In genomic region chr9:62722716-62723115, GRCm38 (mm10) we compare ENCODE assay signal across 17 mouse cellular contexts. TPM values are rescaled to one million over a fixed set of nuclear protein-coding genes. Genes with fewer than 3 reads are reported as not detected.
A peak's percentile ranks its signal among the peaks of the same experiment; 100 is the strongest.
DNase-seq lines count a peak whose midpoint lies in the region; ATAC-seq lines count a peak whose summit lies in the region.
"Had no signal": no experiment of that assay in that cellular context is flagged by ENCODE, and none has a peak within 500 bp of the region (broad histone marks: within the 10 kb centered on the region; RNA-seq: fewer than 3 reads in every experiment).

No protein-coding gene starts in this region.

- WGBS in forebrain, embryonic 14.5 days = 69% methylated on average over 6 of the region's 6 CpGs
- WGBS in forebrain, embryonic 13.5 days = 76% methylated on average over 6 of the region's 6 CpGs
- 61% methylated on average over 6 of the region's 6 CpGs for whole genome bisulfite sequencing in neural tube, embryonic 15.5 days
- 76% methylated on average over 6 of the region's 6 CpGs for whole genome bisulfite sequencing in heart, embryonic 11.5 days (ENCODE audit: insufficient replicate concordance)

- H3K4me2 ChIP-seq in forebrain, embryonic 14.5 days (ENCODE audit: low read length) = no peak overlapping the region
- no peak overlapping the region for H3K4me2 ChIP-seq in forebrain, embryonic 13.5 days
- no peak overlapping the region for H3K4me2 ChIP-seq in neural tube, embryonic 15.5 days
- H3K4me2 ChIP-seq in heart, embryonic 11.5 days = no peak overlapping the region
- H3K4me2 ChIP-seq: liver, embryonic 12.5 days; midbrain, embryonic 13.5 days; neural tube, embryonic 13.5 days had no signal

- no peak overlapping the region for H3K4me3 ChIP-seq in forebrain, embryonic 14.5 days (ENCODE audit: low read depth, low read length)
- no peak overlapping the region for H3K4me3 ChIP-seq in forebrain, embryonic 13.5 days
- H3K4me3 ChIP-seq in neural tube, embryonic 15.5 days (replicated peaks) = no peak overlapping the region
- no peak overlapping the region for H3K4me3 ChIP-seq in heart, embryonic 11.5 days (ENCODE audit: low read depth, low read length)
- H3K4me3 ChIP-seq: liver, embryonic 12.5 days; midbrain, embryonic 13.5 days; neural tube, embryonic 13.5 days had no signal

- no peak overlapping the region for H3K9ac ChIP-seq in forebrain, embryonic 14.5 days (ENCODE audit: low read length)
- H3K9ac ChIP-seq in forebrain, embryonic 13.5 days = no peak overlapping the region
- no peak overlapping the region for H3K9ac ChIP-seq in neural tube, embryonic 15.5 days (replicated peaks)
- H3K9ac ChIP-seq in heart, embryonic 11.5 days (ENCODE audit: low read depth, low read length) = no peak overlapping the region
- H3K9ac ChIP-seq: liver, embryonic 12.5 days; midbrain, embryonic 13.5 days; neural tube, embryonic 13.5 days had no signal

- no peak for ATAC-seq in forebrain, embryonic 14.5 days
- no peak for ATAC-seq in forebrain, embryonic 13.5 days
- ATAC-seq in neural tube, embryonic 15.5 days (ENCODE audit: low FRiP score) = no peak
- no peak for ATAC-seq in heart, embryonic 11.5 days (replicated peaks; ENCODE audit: insufficient number of reproducible peaks, low FRiP score, low TSS enrichment)
- ATAC-seq: intestine, postnatal 0 days; liver, embryonic 12.5 days; midbrain, embryonic 13.5 days had no signal

- no peaks in the 10 kb centered on the region for H3K9me3 ChIP-seq in forebrain, embryonic 14.5 days (replicated peaks; ENCODE audit: control insufficient read depth, low read length)
- H3K9me3 ChIP-seq in forebrain, embryonic 13.5 days (replicated peaks) = no peaks in the 10 kb centered on the region
- no peaks in the 10 kb centered on the region for H3K9me3 ChIP-seq in neural tube, embryonic 15.5 days (replicated peaks)
- H3K9me3 ChIP-seq in heart, embryonic 11.5 days (replicated peaks; ENCODE audit: control insufficient read depth, low read length) = no peaks in the 10 kb centered on the region
- H3K9me3 ChIP-seq: liver, embryonic 12.5 days; midbrain, embryonic 13.5 days; neural tube, embryonic 13.5 days had no signal

- H3K27me3 ChIP-seq in forebrain, embryonic 14.5 days (replicated peaks; ENCODE audit: control insufficient read depth, insufficient read depth, low read length) = no peaks in the 10 kb centered on the region
- no peaks in the 10 kb centered on the region for H3K27me3 ChIP-seq in forebrain, embryonic 13.5 days
- H3K27me3 ChIP-seq in neural tube, embryonic 15.5 days (replicated peaks) = no peaks in the 10 kb centered on the region
- no peaks in the 10 kb centered on the region for H3K27me3 ChIP-seq in heart, embryonic 11.5 days (ENCODE audit: control insufficient read depth, insufficient read depth, low read length)
- H3K27me3 ChIP-seq: neural tube, embryonic 13.5 days had no signal

- intact Hi-C loops in left cerebral cortex, postnatal 25 days (cut with DNase I) = loop anchor here (5.0 kb wide), 1 partner anchor 100 kb away; no protein-coding TSS in a partner anchor

- H3K4me1 ChIP-seq in forebrain, embryonic 14.5 days (ENCODE audit: control insufficient read depth, insufficient read depth, low read length) = no peaks in the 10 kb centered on the region; the same call in 1 of the 2 replicates
- H3K4me1 ChIP-seq in forebrain, embryonic 13.5 days = peaks cover 2% of the 10 kb centered on the region; the same call in 1 of the 2 replicates
- H3K4me1 ChIP-seq in neural tube, embryonic 15.5 days = peaks cover 21% of the 10 kb centered on the region
- H3K4me1 ChIP-seq in heart, embryonic 11.5 days (ENCODE audit: control insufficient read depth, insufficient read depth, low read length) = 0 out of 2 replicates have a peak, but pooled peaks cover 3% of the 10 kb centered on the region
- H3K4me1 ChIP-seq: liver, embryonic 12.5 days had no signal

- DNase-seq in forebrain, embryonic 14.5 days (ENCODE audit: low spot score) = peak; percentile 21
- DNase-seq in neural tube, embryonic 10.5 days (ENCODE audit: extremely low spot score, low spot score) = no peak
- peak; percentile 51 to 83 for DNase-seq in left cerebral cortex, postnatal 25 days (ENCODE audit: low spot score in 2 of 2)
- DNase-seq in telencephalon, adult 2 months (ENCODE audit: low read depth, low spot score) = peak; percentile 69
- DNase-seq in gastrocnemius, postnatal 25 days = no peak
- DNase-seq: cerebellum, adult 9-11 months; gastrocnemius, postnatal 14 days; kidney, postnatal 4 days; lung, postnatal 14 days had no signal

- no peaks in the 10 kb centered on the region for H3K36me3 ChIP-seq in forebrain, embryonic 14.5 days (ENCODE audit: control insufficient read depth, insufficient read depth, low read length)
- no peaks in the 10 kb centered on the region for H3K36me3 ChIP-seq in forebrain, embryonic 13.5 days (ENCODE audit: poor library complexity, severe bottlenecking)
- H3K36me3 ChIP-seq in neural tube, embryonic 15.5 days = no peaks in the 10 kb centered on the region
- no peaks in the 10 kb centered on the region for H3K36me3 ChIP-seq in heart, embryonic 11.5 days (ENCODE audit: control insufficient read depth, insufficient read depth, low read length)
- H3K36me3 ChIP-seq: liver, embryonic 12.5 days; midbrain, embryonic 13.5 days; neural tube, embryonic 13.5 days had no signal

- H3K27ac ChIP-seq in forebrain, embryonic 14.5 days (ENCODE audit: low read depth, low read length) = no peak overlapping the region
- no peak overlapping the region for H3K27ac ChIP-seq in forebrain, embryonic 13.5 days
- H3K27ac ChIP-seq in neural tube, embryonic 15.5 days (replicated peaks) = 0 out of 2 replicates have a peak overlapping the region, but pooled peaks have one; percentile 1
- H3K27ac ChIP-seq in heart, embryonic 11.5 days (ENCODE audit: low read depth, low read length) = no peak overlapping the region
- H3K27ac ChIP-seq: liver, embryonic 12.5 days; midbrain, embryonic 13.5 days; neural tube, embryonic 13.5 days; stomach, postnatal 0 days had no signal

RNA-seq across cellular contexts. Expression of gene Itga11, which starts 45.1 kb away (rescaled TPM):
- 0.85 and 1.2 TPM in 2 replicates for polyA plus RNA-seq in forebrain, embryonic 14.5 days (2014; fragmentation: Nextera tagmentation; extraction: Ambion mirVana)
- 1.1 TPM in 2 replicates for polyA plus RNA-seq in forebrain, embryonic 13.5 days (2015; fragmentation: Nextera tagmentation; extraction: Ambion mirVana)
- 0.81 and 1.5 TPM in 2 replicates for polyA plus RNA-seq in neural tube, embryonic 15.5 days (2015; fragmentation: Nextera tagmentation; extraction: Ambion mirVana)
- total RNA-seq in left cerebral cortex, postnatal 25 days (2021) = 1 to 10 TPM; 2.1 to 3.3 TPM
- 0.64 and 1.4 TPM in 2 replicates for polyA plus RNA-seq in heart, embryonic 11.5 days (2014; fragmentation: Nextera tagmentation; extraction: Ambion mirVana)
- 1 to 10 TPM; 3.3 to 4.8 TPM for total RNA-seq in gastrocnemius, postnatal 25 days (2021)

Comparison
In these comparisons a context has a peak if more than half of its experiments do, and no peak if none do; other contexts are left out.
1. DNase-seq: peak in forebrain, embryonic 14.5 days (single experiment), left cerebral cortex, postnatal 25 days (2 of 2) and telencephalon, adult 2 months (single experiment); none in neural tube, embryonic 10.5 days (single experiment) and gastrocnemius, postnatal 25 days (single experiment).